Mouse (Mus musculus): Measurements from ENCODE around the gene Bnipl. TPM values are rescaled to one million over a fixed set of nuclear protein-coding genes. Genes with fewer than 3 reads are reported as not detected.

The Bnipl gene
- polyA plus RNA-seq, 1 experiment from 2014 or later = 16.8 TPM

DNA sequence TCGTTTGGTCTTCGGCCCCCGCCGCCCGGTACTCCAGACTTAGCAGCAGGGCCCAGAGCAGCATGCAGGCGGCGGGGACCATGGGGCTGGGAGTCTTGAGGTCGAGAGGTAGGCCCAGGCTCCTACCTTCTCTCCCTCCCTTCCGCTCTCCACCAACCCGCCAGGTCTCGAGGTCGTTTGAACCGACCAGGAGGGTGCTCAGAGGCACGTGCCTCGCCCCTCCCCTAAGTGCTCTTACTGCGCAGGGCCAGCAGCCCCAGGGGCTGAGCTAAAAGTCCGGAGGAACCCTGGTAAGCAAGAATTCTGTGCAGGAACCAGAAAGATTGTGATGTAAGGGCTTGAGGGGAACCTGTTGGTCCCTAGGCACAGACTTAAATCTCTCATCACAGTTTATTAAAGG, 10.1 kb downstream of the Bnipl start:
- DNase-seq (ENCODE audit: low spot score) = no peak
- no peak for ATAC-seq (ENCODE audit: low FRiP score, low TSS enrichment)
- WGBS = 39% methylated on average over 17 of the region's 17 CpGs
- H3K4me2 ChIP-seq (replicated peaks; ENCODE audit: low read depth) = no peak overlapping the region
- H3K36me3 ChIP-seq (ENCODE audit: control insufficient read depth, insufficient read depth, low read length) = peaks cover 8% of the 10 kb centered on the region; the same call in 1 of the 2 replicates
- H3K4me1 ChIP-seq (replicated peaks; ENCODE audit: control insufficient read depth, insufficient read depth) = no peaks in the 10 kb centered on the region
- H3K9me3 ChIP-seq (ENCODE audit: control insufficient read depth, low read length) = no peaks in the 10 kb centered on the region
- H3K27me3 ChIP-seq (ENCODE audit: control insufficient read depth, insufficient read depth, low read length) = no peaks in the 10 kb centered on the region
- TF ChIP-seq CTCF (IDR thresholded peaks at IDR 0.05; ENCODE audit: low read depth) (no peak), EP300 (optimal IDR thresholded peaks at IDR 0.05) (no peak)
- H3K27ac ChIP-seq (replicated peaks) = no peak overlapping the region
- peak overlapping the region; percentile 38; the same call in 1 of the 2 replicates for H3K9ac ChIP-seq (ENCODE audit: low read length)
- H3K4me3 ChIP-seq (ENCODE audit: low read depth, low read length) = no peak overlapping the region

DNA sequence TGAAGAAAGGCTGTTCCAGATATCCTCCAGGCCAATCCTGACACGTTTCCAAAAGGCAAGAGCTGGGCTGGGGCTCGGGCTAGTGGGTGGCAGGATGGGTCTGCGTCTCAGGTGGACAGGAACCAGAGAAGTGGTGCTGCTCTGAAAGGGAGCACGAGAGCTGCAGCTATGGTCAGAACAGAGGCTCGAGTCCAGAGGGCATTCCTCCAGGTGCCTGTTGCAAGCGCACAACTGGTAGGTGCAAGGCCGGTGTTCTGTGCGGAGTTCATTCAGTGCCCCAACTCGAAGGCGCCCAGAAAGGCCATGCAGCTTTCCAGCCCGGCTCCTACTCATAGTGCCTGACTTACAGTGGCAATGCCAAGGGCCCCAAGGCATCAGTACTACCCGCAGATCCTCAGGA, 11.0 kb downstream of the Bnipl start:
- Histone ChIP-seq H3K4me1 (replicated peaks; ENCODE audit: control insufficient read depth, insufficient read depth) (no peaks in the 10 kb centered on the region), H3K36me3 (ENCODE audit: control insufficient read depth, insufficient read depth, low read length) (peaks cover 15% of the 10 kb centered on the region), H3K4me3 (ENCODE audit: low read depth, low read length) (no peak overlapping the region), H3K9me3 (ENCODE audit: control insufficient read depth, low read length) (no peaks in the 10 kb centered on the region), H3K27ac (replicated peaks) (no peak overlapping the region), H3K9ac (ENCODE audit: low read length) (no peak overlapping the region), H3K27me3 (ENCODE audit: control insufficient read depth, insufficient read depth, low read length) (no peaks in the 10 kb centered on the region), H3K4me2 (replicated peaks; ENCODE audit: low read depth) (no peak overlapping the region)
- 83% methylated on average over 12 of the region's 12 CpGs for whole genome bisulfite sequencing
- no peak for DNase-seq (ENCODE audit: low spot score)
- TF ChIP-seq CTCF (IDR thresholded peaks at IDR 0.05; ENCODE audit: low read depth) = no peak
- no peak for TF ChIP-seq EP300 (optimal IDR thresholded peaks at IDR 0.05)
- no peak for ATAC-seq (ENCODE audit: low FRiP score, low TSS enrichment)

DNA sequence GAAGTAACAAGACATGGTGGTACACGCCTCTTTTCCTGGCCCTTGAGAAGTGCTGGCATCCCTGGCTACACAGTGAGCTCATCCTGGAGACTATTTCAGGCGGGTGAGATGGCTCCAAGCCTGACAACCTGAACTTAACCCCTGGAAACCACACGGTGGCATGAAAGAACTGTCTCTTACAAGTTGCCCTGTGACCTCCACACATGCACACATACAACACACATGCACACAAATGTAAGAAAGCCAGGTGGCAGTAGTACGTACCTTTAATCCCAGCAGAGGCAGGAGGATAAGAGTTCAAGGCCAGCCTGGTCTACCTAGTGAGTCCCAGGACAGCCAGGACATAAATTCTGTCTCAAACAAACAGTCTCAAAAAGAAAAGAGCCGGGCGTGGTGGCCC, 12.0 kb downstream of the Bnipl start:
- Histone ChIP-seq H3K9ac (ENCODE audit: low read length) (no peak overlapping the region), H3K4me1 (replicated peaks; ENCODE audit: control insufficient read depth, insufficient read depth) (no peaks in the 10 kb centered on the region), H3K9me3 (ENCODE audit: control insufficient read depth, low read length) (no peaks in the 10 kb centered on the region), H3K36me3 (ENCODE audit: control insufficient read depth, insufficient read depth, low read length) (peaks cover 20% of the 10 kb centered on the region), H3K27ac (replicated peaks) (no peak overlapping the region), H3K4me3 (ENCODE audit: low read depth, low read length) (no peak overlapping the region), H3K4me2 (replicated peaks; ENCODE audit: low read depth) (no peak overlapping the region), H3K27me3 (ENCODE audit: control insufficient read depth, insufficient read depth, low read length) (no peaks in the 10 kb centered on the region)
- DNase-seq (ENCODE audit: low spot score) = no peak
- TF ChIP-seq EP300 (optimal IDR thresholded peaks at IDR 0.05) (no peak), CTCF (IDR thresholded peaks at IDR 0.05; ENCODE audit: low read depth) (peak; percentile 27)
- 84% methylated on average over 6 of the region's 6 CpGs for WGBS
- no peak for ATAC-seq (ENCODE audit: low FRiP score, low TSS enrichment)

DNA sequence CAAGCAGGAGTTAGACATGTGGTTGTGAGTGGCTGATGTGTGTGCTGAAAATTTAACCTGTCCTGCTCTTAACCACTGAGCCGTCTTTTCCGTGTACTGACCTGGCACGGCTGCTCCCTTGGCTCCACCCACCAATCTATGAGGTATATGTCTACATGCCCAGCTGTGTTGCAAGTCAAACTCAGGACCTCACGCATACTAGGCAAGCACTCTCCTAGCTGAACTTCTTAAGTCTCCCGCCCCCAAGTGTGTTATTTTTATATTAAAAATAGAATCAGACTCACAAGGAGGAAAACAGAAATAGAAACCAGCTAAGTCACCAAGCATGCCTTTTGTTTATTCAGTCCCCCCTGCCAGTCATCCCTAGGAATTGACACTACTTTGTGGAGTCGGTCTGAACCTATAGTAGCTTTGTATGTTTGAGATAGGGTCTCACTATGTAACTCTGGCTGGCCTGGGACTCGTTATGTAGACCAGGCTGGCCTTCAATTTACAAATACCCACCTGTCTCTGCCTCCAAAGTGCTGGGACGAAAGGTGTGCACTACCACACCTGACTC, 13.4 kb downstream of the Bnipl start:
- DNase-seq (ENCODE audit: low spot score) = no peak
- no peak overlapping the region for H3K9ac ChIP-seq (ENCODE audit: low read length)
- no peaks in the 10 kb centered on the region for H3K4me1 ChIP-seq (replicated peaks; ENCODE audit: control insufficient read depth, insufficient read depth)
- no peak overlapping the region for H3K4me2 ChIP-seq (replicated peaks; ENCODE audit: low read depth)
- peak; percentile 27; the same call in 1 of the 2 replicates for ATAC-seq (ENCODE audit: low FRiP score, low TSS enrichment)
- no peak overlapping the region for H3K4me3 ChIP-seq (ENCODE audit: low read depth, low read length)
- no peaks in the 10 kb centered on the region for H3K27me3 ChIP-seq (ENCODE audit: control insufficient read depth, insufficient read depth, low read length)
- 74% methylated on average over 8 of the region's 8 CpGs for WGBS
- TF ChIP-seq EP300 (optimal IDR thresholded peaks at IDR 0.05) (no peak), CTCF (IDR thresholded peaks at IDR 0.05; ENCODE audit: low read depth) (no peak)
- H3K27ac ChIP-seq (replicated peaks) = no peak overlapping the region
- peaks cover 22% of the 10 kb centered on the region for H3K36me3 ChIP-seq (ENCODE audit: control insufficient read depth, insufficient read depth, low read length)
- H3K9me3 ChIP-seq (ENCODE audit: control insufficient read depth, low read length) = no peaks in the 10 kb centered on the region

DNA sequence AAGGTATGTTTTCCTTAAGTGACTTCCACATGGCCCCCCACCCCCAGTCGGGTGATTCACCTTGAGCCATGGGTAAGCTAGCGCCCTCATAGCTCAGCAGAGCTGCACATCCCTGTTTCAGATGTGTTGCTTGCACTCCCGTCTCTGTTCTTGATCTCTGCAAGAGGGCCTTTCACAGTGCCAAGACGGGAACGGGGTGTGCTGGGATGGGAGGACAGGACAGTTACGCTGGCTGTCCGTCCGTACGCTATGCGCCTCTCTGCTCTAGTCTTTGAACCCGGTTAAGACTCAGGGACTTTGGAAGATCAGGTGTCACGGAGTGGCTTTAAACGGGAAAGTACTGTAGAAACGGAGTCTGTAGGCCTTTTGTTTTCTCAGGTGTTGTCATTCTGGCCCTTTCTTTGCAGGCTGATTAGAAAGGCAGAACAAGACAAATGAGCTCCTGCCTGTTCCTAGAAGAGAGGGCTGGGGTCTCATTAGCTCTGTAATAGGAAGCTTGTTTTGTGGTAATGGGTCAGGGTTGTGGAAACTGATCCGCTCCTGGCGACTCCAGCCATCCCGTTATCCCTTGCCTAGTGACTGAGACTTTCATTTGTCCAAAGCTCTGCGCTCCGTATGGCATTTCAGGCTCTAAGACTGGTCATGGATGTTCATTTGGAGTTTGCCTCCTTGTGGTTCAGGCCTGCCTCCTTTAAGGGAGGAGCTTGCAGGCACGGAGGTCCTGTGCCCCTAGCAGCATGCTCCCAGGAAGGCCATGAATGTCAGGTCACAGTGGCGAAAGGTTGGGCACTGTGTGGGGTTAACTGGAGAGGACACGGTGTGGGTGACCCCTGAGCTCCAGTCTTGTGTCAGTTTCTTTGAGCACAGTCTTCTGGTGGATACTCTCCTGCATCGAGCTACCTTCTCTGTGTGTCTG, 15.3 kb downstream of the Bnipl start:
- peaks cover 30% of the 10 kb centered on the region for H3K36me3 ChIP-seq (ENCODE audit: control insufficient read depth, insufficient read depth, low read length)

More for the DNA sequence above, 15.3 kb downstream of the Bnipl start:
- no peaks in the 10 kb centered on the region for H3K27me3 ChIP-seq (ENCODE audit: control insufficient read depth, insufficient read depth, low read length)
- H3K4me2 ChIP-seq (replicated peaks; ENCODE audit: low read depth) = no peak overlapping the region
- H3K27ac ChIP-seq (replicated peaks) = no peak overlapping the region
- H3K9me3 ChIP-seq (ENCODE audit: control insufficient read depth, low read length) = no peaks in the 10 kb centered on the region
- no peak for DNase-seq (ENCODE audit: low spot score)
- TF ChIP-seq CTCF (IDR thresholded peaks at IDR 0.05; ENCODE audit: low read depth) = no peak
- no peak for TF ChIP-seq EP300 (optimal IDR thresholded peaks at IDR 0.05)
- no peak overlapping the region for H3K9ac ChIP-seq (ENCODE audit: low read length)
- ATAC-seq (ENCODE audit: low FRiP score, low TSS enrichment) = no peak
- H3K4me3 ChIP-seq (ENCODE audit: low read depth, low read length) = no peak overlapping the region
- 82% methylated on average over 23 of the region's 23 CpGs for WGBS
- H3K4me1 ChIP-seq (replicated peaks; ENCODE audit: control insufficient read depth, insufficient read depth) = peaks cover 3% of the 10 kb centered on the region
